Mouse (Mus musculus) embryonic facial prominence, embryonic 14.5 days (tissue): Measurements from ENCODE around the gene Atpaf1. TPM values are rescaled to one million over a fixed set of nuclear protein-coding genes. Genes with fewer than 3 reads are reported as not detected.

ENCODE experiments used
- ATAC-seq: fragments of 200-750 bp; cut with Nextera tagmentation; 2 replicates; pipeline ENCODE4 v1.8.0; 2017; ENCODE audit warnings: low read depth, moderate number of reproducible peaks, moderate TSS enrichment
- DNase-seq: peaks from one replicate; pipeline ENCODE4 v3.0.0-alpha.2; 2015; ENCODE audit warnings: low spot score
- H3K27ac ChIP-seq: fragments of 300-500 bp; sonication (generic); replicated peaks from 2 replicates; pipeline ENCODE4 v1.5.1; 2014; ENCODE audit warnings: low read depth, mild to moderate bottlenecking, low read length, moderate library complexity
- H3K27me3 ChIP-seq: fragments of 300-500 bp; sonication (generic); replicated peaks from 2 replicates; pipeline ENCODE4 v1.6.1; 2014; ENCODE audit warnings: low read length; ENCODE audit not compliant: control insufficient read depth, insufficient read depth
- H3K36me3 ChIP-seq: fragments of 300-500 bp; sonication (generic); 2 replicates; pipeline ENCODE4 v1.6.1; 2014; ENCODE audit warnings: low read length, mixed read lengths; ENCODE audit not compliant: control insufficient read depth, insufficient read depth
- H3K4me1 ChIP-seq: fragments of 300-500 bp; sonication (generic); 2 replicates; pipeline ENCODE4 v1.6.1; 2014; ENCODE audit warnings: antibody characterized with exemption, low read length; ENCODE audit not compliant: control insufficient read depth, insufficient read depth
- H3K4me2 ChIP-seq: fragments of 300-500 bp; sonication (generic); 2 replicates; pipeline ENCODE4 v1.6.1; 2014; ENCODE audit warnings: low read depth, mild to moderate bottlenecking, low read length, moderate library complexity, mixed read lengths
- H3K4me3 ChIP-seq: fragments of 300-500 bp; sonication (generic); 2 replicates; pipeline ENCODE4 v1.5.1; 2014; ENCODE audit warnings: low read depth, mild to moderate bottlenecking, low read length
- H3K9ac ChIP-seq: fragments of 300-500 bp; sonication (generic); 2 replicates; pipeline ENCODE4 v1.6.1; 2014; ENCODE audit warnings: low read depth, mild to moderate bottlenecking, low read length, moderate library complexity, mixed read lengths
- H3K9me3 ChIP-seq: fragments of 300-500 bp; sonication (generic); 2 replicates; pipeline ENCODE4 v1.6.1; 2016; ENCODE audit warnings: low read length; ENCODE audit not compliant: control insufficient read depth
- WGBS: fragments of 180-500 bp; shearing (Covaris S2); extraction: QIAGEN DNeasy Blood & Tissue Kit; methylation state at CpG from one replicate; pipeline ENCODE4 v1.1.7; 2014; 5-methylcytosine and 5-hydroxymethylcytosine counted together
- polyA plus RNA-seq: library from polyadenylated mRNA; unstranded; fragments of >200 nt; fragmentation: Nextera tagmentation; extraction: Ambion mirVana; gene quantifications from 2 replicates; pipeline ENCODE4 v1.2.1, GENCODE M21; 2014

The Atpaf1 gene
- polyA plus RNA-seq, 1 experiment from 2014 or later, result 54.4 TPM

DNA sequence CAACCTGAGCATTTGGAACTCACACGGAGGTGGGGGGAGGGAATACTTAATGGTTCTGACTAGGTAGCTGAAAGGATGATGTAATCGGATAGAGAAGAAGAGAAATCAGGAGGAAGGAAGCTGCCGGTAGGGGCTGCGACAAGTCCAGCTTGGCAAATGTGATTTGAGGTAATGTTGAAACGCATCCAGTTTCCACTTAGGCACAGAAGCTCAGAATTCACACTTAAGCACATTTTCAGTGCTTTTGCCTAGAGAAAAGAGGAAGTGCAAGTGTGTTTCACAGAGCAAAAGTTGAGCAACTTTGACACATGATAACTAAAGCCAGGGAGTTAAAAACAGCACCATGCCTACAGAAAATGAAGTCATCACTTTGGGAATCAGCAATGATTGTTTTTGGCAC, 62.8 kb downstream of the Atpaf1 start:
- H3K4me2 ChIP-seq, result no peak overlapping the region
- H3K4me1 ChIP-seq, result no peaks in the 10 kb centered on the region
- 43% methylated on average over 5 of the region's 5 CpGs for WGBS
- DNase-seq (peak; percentile 51), ATAC-seq (peak; percentile 41; the same call in 1 of the 2 replicates)
- peaks cover 37% of the 10 kb centered on the region for H3K36me3 ChIP-seq
- H3K27ac ChIP-seq, result no peak overlapping the region
- no peak overlapping the region for H3K4me3 ChIP-seq
- H3K9me3 ChIP-seq, result no peaks in the 10 kb centered on the region
- H3K9ac ChIP-seq, result no peak overlapping the region
- no peaks in the 10 kb centered on the region for H3K27me3 ChIP-seq

DNA sequence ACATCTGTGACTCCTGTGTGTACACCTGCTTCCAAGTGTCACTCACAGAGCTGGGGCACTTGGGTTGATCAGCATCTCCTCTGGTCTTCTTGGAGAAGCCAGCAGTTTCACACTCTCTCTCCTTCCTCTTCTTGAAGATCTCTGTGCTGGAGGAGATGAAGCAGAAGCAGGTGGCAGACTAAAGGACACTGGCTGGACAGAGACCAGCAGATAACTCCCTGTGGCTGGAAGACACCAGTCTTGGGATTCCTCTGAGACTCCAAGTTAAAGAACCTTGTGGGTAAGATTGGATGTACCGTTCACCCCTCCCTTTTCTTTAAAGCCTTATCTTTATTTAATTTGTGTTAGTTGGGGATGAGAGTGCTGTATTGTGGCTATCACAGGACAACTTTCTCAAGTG, 63.5 kb downstream of the Atpaf1 start:
- Histone ChIP-seq H3K36me3 (peaks cover 37% of the 10 kb centered on the region), H3K27me3 (no peaks in the 10 kb centered on the region), H3K9me3 (no peaks in the 10 kb centered on the region), H3K4me3 (no peak overlapping the region), H3K27ac (no peak overlapping the region), H3K9ac (no peak overlapping the region), H3K4me1 (no peaks in the 10 kb centered on the region), H3K4me2 (no peak overlapping the region)
- ATAC-seq (no peak), DNase-seq (no peak)
- 78% methylated on average over 1 of the region's 1 CpGs for WGBS

DNA sequence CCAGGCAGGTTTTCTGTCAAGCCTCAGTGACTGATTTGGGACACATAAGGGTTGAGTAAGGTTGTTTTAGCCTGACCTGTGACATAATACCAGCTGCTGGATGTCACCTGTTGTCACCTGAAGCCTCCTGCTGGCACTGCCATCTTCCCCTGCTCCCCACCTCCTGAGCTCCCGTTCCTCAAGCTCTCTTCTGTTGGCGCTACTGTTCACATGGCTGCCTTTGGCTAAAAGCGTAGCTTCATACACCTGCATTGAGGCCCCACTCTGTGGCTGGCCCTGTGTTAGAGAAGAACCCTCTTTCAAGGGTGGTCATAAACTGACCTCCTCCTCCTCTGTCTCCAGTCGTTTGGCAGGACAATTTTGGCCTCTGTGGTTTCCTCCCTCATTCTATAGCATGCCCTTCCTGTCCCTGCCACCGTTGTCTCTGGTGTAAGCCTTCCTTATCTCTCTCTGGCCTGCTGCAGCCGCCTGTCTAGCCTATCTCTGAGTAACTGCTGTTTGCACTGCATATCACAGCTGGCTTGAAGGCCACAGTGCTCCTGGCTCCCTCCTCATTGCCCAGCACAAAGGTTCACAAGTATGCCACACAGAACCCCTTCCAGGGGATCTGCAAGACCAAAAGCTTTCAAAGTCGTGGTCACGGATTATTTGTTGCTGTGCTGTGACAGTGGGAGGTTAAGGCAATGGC, 64.5 kb downstream of the Atpaf1 start:
- Histone ChIP-seq H3K9ac (no peak overlapping the region), H3K36me3 (peaks cover 37% of the 10 kb centered on the region), H3K27ac (no peak overlapping the region), H3K4me1 (no peaks in the 10 kb centered on the region), H3K4me2 (no peak overlapping the region), H3K9me3 (no peaks in the 10 kb centered on the region), H3K4me3 (no peak overlapping the region), H3K27me3 (no peaks in the 10 kb centered on the region)
- ATAC-seq (no peak), DNase-seq (no peak)
- 70% methylated on average over 8 of the region's 8 CpGs for WGBS

DNA sequence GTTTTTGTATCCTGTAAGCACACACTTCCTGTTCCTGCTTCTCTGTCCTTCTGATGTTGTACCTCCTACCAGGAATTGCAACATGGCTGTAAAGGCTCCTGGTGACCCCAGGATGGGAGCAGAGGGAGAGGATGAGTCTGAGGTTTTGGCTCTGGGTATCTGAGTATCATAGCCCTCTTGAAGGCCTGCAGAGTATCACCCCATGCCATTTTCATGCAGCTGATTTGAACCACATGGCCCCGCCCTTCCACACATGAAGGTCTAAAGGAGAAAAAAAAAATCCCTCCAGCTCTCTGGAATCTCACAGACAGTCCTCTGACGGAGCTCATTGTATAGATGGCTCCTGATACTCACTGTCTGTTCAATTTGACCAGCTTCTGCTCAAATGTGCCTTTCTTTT, 65.5 kb downstream of the Atpaf1 start:
- Histone ChIP-seq H3K4me2 (no peak overlapping the region), H3K9me3 (no peaks in the 10 kb centered on the region), H3K4me3 (no peak overlapping the region), H3K27me3 (no peaks in the 10 kb centered on the region), H3K9ac (no peak overlapping the region), H3K4me1 (peaks cover under 1% of the 10 kb centered on the region; the same call in 1 of the 2 replicates), H3K36me3 (peaks cover 37% of the 10 kb centered on the region), H3K27ac (no peak overlapping the region; the same call in 1 of the 2 replicates)
- DNase-seq (no peak), ATAC-seq (no peak)
- 63% methylated on average over 2 of the region's 2 CpGs for WGBS

DNA sequence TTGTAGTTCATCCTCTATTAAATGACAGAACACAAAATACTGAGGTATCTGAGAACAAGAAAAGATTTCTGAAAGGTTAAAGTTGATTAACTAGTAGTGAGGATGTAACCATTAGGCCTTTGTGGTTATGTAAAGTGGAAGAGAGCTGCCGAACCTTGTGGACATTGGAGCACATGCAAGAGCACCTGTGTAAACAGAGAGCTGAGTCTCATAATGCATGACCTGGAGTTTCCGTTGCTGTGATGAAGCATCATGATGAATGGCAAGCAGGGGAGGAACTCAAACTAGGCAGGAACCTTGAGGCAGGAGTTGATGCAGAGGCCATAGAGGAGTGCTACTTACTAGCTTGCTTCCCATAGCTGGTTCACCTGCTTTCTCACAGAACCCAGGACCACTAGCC, 66.0 kb downstream of the Atpaf1 start:
- Histone ChIP-seq H3K9me3 (no peaks in the 10 kb centered on the region), H3K36me3 (peaks cover 37% of the 10 kb centered on the region), H3K9ac (no peak overlapping the region), H3K27ac (no peak overlapping the region; the same call in 1 of the 2 replicates), H3K4me3 (no peak overlapping the region), H3K4me1 (peaks cover 6% of the 10 kb centered on the region), H3K4me2 (no peak overlapping the region), H3K27me3 (no peaks in the 10 kb centered on the region)
- no peak for ATAC-seq
- 45% methylated on average over 2 of the region's 2 CpGs for WGBS
- no peak for DNase-seq

DNA sequence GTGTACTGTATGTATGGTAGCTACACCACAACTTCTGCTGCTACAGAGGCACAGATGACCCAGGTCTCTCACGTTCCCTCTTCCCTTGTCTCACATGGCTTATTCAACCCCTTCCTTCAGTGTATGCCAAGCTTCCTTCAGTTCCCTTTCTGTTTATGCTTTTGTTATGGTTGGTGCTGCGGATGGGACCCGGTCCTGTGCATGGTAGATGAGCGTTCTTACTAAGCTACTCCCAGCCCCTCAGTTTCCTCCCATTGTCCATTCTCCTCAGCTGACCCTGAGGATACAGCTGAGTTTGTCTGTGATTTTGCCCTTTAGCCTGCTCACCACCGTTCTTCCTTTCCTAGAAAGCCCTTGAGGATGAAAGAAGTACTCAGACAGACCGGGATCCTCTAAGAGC, 67.0 kb downstream of the Atpaf1 start:
- Histone ChIP-seq H3K4me3 (no peak overlapping the region), H3K9me3 (no peaks in the 10 kb centered on the region), H3K36me3 (peaks cover 38% of the 10 kb centered on the region), H3K9ac (no peak overlapping the region), H3K27ac (no peak overlapping the region), H3K4me2 (no peak overlapping the region), H3K27me3 (no peaks in the 10 kb centered on the region), H3K4me1 (peaks cover 7% of the 10 kb centered on the region)
- no peak for DNase-seq
- ATAC-seq, result no peak
- 86% methylated on average over 6 of the region's 6 CpGs for WGBS

DNA sequence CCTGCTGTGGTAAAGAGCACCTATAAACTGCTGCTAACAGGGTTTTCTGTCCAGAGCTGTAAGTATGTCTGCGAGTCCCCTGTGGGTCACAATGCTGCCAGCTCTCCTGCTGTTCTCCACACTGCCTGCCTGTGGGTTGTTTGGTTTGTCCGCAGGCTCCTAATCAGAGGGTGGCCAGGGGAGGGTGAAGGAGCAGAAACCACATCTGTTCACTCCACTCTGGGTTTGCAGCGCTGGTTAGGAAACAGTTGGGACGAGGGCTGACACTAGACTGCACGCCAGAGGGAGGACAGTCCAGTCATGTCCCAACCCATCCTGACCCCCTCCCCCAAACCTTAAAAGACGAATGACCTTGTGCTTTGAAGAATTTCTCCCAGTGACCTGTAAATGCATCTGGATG, 70.5 kb downstream of the Atpaf1 start:
- Histone ChIP-seq H3K9me3 (no peaks in the 10 kb centered on the region), H3K27ac (peak overlapping the region; percentile 28; the same call in 1 of the 2 replicates), H3K4me2 (no peak overlapping the region), H3K4me3 (no peak overlapping the region), H3K4me1 (peaks cover 7% of the 10 kb centered on the region), H3K27me3 (no peaks in the 10 kb centered on the region), H3K9ac (no peak overlapping the region), H3K36me3 (peaks cover 42% of the 10 kb centered on the region)
- WGBS, result 43% methylated on average over 6 of the region's 6 CpGs
- DNase-seq, result no peak
- no peak for ATAC-seq

DNA sequence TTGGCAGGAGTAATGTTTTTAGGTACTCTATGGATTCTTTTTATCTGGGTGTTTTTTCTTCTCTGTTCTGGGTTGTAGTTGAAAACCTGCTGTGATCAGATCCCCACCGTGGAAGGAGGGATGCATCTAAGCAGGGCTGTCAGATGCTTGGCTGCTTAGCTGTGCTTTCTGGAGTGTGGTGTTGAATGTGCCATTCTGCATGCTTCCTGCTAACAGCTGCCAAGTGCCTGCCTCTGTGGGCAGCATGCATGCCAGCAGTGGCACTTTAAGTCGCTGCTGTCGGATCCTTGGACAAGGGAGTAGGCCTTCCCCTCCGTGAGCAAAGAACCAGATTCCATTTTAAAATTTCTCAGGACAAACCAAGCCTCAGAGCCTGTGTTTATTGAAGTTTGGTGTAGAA, 71.0 kb downstream of the Atpaf1 start:
- H3K9me3 ChIP-seq, result no peaks in the 10 kb centered on the region
- H3K4me2 ChIP-seq, result no peak overlapping the region
- 45% methylated on average over 4 of the region's 4 CpGs for WGBS
- no peak for DNase-seq
- no peaks in the 10 kb centered on the region for H3K27me3 ChIP-seq
- ATAC-seq, result no peak
- peaks cover 7% of the 10 kb centered on the region for H3K4me1 ChIP-seq
- no peak overlapping the region for H3K4me3 ChIP-seq
- H3K36me3 ChIP-seq, result peaks cover 43% of the 10 kb centered on the region
- no peak overlapping the region for H3K27ac ChIP-seq
- H3K9ac ChIP-seq, result no peak overlapping the region

DNA sequence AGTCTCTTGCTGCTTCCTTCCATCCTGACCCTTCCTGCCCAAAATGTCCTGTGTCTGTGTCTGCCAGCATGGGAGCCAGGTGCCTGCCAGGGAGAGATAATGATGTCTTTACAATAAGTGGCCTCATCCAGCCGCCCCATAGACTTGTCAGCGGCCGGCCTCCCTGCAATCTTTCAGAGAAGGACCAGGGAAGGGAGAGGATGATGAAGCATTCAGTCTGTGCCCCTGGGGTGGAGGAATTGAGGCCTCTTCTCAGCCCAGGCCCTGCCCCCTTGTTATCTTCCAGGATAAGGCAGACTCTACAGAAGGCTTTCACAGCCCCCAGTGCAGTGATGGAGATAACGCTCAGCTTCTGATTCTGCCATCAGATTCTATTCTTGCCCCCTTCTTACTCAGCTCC, 71.7 kb downstream of the Atpaf1 start:
- H3K27me3 ChIP-seq, result no peaks in the 10 kb centered on the region
- ATAC-seq (no peak), DNase-seq (no peak)
- peaks cover 42% of the 10 kb centered on the region for H3K36me3 ChIP-seq
- no peak overlapping the region for H3K27ac ChIP-seq
- 70% methylated on average over 4 of the region's 4 CpGs for WGBS
- H3K4me3 ChIP-seq, result no peak overlapping the region
- peaks cover 7% of the 10 kb centered on the region for H3K4me1 ChIP-seq
- peak overlapping the region; percentile 34; the same call in 1 of the 2 replicates for H3K9ac ChIP-seq
- no peak overlapping the region for H3K4me2 ChIP-seq
- H3K9me3 ChIP-seq, result no peaks in the 10 kb centered on the region
